Mouse (Mus musculus) gastrocnemius, postnatal 10 days (tissue): ENCODE measurements around the gene Cenpv. TPM values are rescaled to one million over a fixed set of nuclear protein-coding genes. Genes with fewer than 3 reads are reported as not detected.
A peak's percentile ranks its signal among the peaks of the same experiment; 100 is the strongest.
"Not testable (repeated sequence)": the region's sequence is repeated elsewhere in the genome, so short reads cannot be mapped to it uniquely, and the experiment has no call there.

Experiments
- DNase-seq: peaks from one replicate; pipeline ENCODE4 v3.0.0; 2021; ENCODE audit warnings: mixed read lengths
- total RNA-seq, 2 experiments: library from RNA; stranded (reverse); gene quantifications; 2 replicates each; pipeline ENCODE4 v1.2.3; 2021

Gene Cenpv
- total RNA-seq, 2 experiments from 2014 or later: 14.0 to 21.9 TPM

DNA sequence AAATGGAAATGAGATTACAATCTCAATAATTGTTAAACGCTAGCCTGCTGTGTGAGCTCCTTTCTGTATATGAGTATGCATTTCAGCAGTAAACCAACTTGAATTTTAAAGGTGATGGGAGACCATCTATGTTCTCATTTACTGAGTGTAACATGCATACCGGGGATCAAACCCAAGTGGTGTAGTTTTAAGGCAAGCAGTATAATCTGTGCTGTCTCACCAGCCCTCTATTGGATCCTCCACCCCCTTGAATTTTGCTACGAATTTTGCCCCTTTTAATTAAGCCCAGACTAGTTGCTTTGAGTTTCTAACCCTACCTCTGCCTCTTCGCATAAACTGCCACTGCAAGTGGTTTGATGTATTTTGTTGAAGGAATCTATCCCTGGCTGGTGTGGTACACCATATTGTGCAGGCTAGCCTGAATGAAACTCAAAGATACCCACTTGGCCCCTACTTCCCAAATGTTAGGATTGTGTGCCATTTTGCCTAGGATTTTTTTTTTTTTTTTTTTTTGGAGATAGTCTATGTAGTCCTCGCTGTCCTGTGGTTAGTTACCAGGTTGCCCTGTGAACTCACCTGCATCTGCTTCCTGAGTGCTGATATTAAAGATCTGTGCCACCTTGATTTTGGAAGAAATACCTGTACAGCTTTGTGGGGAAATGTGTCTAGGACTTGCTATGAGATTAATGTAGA is 15.2 kb upstream of the Cenpv start:
- DNase-seq: no peak

DNA sequence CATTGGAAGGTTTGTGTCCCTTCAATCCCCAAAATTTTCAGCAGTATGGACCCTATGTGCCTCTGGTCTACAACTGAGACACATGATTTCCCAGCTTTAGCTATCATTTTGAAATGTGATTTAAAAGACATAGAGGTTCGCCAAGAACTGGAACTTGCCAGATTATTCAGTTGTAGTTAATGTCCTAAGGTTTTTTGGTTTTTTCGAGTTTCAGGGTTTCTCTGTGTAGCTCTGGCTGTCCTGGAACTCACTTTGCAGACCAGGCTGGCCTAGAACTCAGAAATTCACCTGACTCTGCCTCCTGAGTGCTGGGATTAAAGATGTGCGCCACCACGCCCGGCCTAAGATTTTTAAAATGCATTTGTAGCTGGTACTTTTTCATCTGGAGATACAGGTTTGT is 14.6 kb upstream of the Cenpv start:
- DNase-seq: no peak

DNA sequence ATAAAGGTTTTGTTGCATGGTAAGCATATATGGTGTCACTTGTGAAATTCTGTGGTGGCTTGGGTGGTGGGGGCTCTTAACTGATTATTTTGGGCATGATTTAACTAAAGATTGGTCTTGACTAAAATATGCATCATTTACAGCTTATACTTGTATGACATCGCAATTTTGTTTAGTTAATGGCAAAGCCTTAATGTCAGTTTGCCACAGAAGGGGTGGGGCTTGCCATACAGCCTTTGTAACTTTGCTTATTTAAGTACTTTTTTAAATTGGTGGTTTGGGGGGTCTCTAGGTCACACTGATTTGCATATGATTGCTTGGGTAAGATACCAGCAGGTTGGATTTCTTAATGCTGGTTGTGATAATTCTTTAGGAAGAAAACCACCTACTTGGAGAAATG is 14.1 kb upstream of the Cenpv start:
- no peak for DNase-seq

DNA sequence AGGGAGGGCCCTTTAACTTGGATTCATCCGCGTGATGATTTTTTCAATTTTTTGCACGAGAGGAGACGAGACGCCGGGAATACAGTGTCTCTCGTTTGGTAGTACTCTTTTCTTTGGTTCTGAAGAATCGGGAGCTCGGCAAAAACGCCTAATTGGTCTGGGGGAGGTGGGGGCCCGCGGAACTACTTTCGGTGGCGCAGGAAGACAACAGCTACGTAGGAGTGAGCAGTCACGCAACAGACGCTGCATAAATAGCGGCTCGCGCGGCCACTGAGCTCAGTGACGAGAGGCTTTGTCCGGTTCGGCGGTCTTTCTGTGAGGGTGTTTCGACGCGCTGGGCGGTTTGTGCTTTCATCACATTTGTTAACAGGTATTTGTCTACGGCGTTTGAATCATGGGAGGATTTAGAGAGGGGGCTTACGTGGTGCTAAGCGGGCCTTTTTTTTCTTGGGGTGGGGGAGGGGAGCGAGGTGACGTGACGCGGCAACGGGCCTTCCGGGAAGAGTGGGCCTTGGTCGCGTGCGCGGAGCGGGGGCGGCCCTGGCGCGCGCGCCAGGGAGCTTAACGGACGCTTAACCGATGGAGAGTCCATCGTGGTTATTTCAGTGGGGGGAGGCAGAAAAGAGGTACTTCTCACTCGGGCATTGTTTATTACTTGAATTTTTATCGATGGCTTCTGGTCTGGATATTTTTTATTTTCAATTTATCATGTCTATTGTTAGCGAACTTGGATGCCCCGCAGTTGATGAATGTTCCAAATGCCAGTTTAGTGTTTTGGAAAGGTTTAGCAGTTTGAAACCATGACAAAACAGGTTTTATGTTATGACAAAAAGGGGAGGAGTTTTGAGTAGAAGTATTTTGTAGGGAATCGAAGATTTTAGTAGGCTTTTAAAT is 12.4 kb upstream of the Cenpv start:
- DNase-seq: peak; percentile 93

DNA sequence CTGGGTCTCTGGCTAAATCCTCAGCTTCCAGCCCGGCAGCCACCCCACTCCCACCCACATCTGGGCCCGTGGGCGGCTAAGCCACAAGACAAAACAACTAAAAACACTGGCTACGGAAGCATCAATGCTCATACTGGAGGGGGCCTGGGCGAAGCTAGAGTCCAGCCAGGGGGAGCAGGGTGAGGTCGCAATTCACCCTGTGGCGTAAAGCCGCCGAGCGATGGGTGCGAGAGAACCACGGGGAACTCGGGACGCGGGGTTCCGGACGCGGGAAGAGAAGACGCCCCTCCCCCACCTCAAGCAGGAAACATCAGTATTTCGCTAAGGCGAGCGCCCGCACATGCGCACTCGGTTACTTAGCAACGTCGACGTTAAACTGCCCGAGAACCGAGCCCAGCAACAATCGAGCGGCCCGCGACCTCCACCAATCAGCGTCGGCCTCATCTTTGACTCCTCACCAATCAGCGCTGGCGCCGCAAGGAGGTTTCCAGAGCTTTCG is 11.7 kb upstream of the Cenpv start, which contains the start of gene Ubb:
Gene Ubb, plus strand, starts transcription at position 445 of the 499 bp plus-strand sequence.
- peak; percentile 99 for DNase-seq

DNA sequence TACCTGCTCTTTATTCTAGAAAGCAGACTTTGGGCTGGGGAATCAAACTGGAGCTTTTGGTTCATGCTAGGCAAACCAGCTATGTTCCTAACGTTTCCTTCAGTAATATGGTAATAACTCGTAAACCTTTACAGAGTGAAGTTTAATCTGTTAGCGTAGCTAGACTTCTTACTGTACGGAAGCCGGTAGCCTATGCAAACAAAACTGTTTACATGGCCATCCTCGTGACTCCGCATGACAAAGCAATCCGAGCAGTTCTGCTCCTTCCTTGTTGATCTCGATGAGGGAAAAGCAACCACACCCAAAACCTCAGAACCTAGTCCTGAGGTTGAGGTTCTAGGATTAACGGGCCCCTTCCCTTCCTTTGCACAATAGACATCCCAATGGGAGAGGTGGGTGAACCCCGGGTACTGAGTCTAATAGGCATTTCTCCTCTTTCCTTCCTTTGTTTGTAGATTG is 11.2 kb upstream of the Cenpv start:
- DNase-seq: no peak

DNA sequence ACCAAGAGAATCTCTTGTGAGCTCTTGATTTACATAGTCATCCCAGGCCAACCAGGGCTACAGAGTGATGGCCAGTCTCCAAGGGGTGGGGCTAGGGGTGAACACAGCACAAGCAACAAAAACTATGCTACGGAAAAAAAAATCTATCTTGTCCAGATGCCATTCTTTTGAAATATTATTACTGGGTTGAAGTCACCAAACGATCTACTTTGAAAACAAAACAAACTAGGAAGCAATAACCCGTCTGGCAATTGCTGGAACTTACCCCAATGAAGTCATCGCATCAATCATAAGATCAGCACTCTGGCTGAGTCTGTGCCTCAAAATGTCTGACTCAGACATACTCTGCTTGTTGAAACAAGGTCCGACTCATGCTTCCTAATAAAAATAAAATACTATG is 10.7 kb upstream of the Cenpv start:
- DNase-seq: peak; percentile 80

DNA sequence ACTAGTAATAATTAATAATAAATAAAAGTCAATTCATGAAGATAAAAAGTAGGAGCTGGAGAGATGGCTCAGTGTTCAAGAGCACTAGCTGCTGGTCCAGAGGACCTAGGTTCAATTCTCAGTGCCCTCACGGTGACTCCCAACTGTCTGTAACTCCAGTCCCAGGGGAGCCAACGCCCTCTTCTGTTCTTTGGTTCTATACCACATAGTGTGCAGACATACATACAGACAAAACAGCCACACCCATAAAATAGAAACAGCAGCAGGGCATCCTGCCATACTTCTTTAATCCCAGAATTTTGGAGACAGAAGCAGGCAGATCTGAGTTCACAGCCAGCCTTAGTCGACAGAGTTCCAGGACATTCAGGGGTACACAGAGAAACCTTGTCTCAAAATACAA is 4.9 kb upstream of the Cenpv start:
- DNase-seq: no peak

DNA sequence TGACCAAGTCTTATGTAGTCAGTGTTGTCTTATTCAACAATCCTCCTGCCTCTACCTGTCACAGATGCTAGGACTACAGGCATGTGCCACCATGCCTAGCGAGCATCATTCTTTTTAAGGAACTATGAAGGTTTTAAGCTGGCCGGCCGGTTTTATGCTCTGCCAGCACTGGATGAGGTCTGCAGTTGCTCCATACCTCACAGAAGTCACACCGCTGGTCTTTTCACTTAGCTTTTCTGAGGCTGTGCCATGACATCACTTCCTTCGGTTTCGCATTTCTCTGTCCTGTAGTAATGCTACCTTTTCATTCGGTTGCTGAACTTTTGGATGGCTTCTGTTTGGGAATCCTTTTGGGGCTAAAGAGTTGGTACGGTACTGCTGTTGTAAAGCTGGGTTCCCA is 2.5 kb upstream of the Cenpv start:
- no peak for DNase-seq

DNA sequence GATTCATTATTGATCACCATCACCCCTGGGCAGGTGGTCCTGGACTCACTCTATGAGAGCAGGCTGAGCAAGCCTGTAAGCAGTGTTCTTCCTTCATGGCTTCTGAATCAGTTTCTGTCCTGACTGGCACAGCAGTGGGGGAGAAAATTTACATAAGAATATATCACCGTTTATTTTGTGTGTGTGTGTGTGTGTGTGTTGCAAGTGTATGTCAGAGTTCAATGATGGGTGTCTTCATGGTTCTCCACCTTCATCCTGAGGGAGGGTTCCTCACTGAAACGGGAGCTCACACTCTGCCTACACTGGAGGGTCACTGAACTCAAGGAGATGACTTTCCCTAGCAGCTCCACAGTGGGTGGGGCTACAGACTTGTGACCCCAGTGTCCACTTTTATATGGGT is 1.9 kb upstream of the Cenpv start:
- no peak for DNase-seq

DNA sequence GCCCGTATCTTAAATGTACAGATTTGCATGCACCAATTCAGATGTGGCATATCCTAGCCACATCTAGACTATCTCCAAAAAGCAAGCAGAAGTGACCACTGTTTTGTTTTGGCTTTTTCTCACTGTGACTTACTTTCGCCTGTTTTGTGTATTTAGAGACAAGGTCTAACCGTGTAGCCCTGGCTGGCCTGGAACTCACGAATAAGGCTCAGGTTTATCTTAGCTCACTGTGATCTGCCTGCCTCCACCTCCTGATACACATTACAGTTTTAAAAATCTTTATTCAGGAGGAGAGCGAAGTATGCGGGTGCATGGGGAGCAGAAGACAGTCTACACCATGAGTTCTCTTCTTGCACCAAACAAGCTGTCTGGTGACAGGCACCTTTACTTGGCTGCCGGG is 1.1 kb upstream of the Cenpv start:
- no peak for DNase-seq

DNA sequence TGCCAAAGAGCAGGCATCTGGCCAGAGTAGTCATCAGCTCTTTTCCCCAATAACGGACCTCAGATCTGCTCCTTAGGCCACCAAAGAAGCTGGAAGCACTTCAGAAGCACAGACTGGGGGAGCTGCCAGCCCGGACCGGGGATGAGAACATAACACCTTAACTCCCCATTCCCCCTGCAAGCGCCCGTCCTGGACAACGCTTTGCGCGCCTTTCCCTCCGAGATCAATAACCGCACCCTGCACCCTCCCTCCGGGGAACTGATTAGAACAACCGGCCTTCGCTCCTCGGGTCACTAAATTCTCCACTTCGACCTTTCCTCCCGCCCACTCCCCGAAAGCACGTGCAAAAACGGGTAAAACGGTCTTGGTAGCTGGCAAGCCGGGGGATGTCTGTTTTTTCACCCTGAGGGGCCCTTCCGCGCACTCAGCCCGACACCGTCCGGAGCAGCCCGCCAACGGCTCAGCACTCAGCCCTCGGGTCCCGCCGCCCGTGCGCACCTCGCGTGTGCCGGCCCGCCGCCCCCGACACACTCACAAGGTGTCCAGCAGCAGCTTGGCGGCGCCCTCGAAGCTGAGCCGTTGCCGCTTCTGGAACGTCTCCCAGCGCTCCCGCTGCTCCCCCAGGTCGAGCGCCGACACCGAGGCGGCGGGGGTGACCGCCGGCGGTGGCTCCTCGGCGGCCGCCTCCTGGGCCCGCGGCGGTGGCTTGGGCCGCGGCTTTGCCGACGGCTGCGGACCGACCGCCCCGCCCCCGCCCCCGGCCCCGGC is 556 bp downstream of the Cenpv start:
- DNase-seq: peak; percentile 72

DNA sequence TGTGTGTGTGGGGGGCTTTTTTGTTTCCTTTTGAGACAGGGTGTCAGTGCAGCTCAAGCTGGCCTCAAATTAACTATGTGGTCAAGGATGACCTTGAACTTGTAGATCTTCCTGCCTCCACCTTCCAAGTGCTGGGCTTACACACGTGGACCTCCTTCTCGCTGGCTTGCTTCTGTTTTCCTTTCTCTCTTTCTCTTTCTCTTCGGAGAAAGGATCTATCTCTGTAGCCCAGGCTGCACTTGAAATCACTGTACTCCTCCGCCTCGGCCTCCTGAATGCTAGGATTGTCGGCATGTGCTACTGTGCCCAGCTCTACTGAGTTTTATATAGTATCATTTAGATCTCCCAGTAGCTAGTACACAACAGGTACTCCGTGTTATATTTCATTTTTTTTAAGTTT is 1.5 kb downstream of the Cenpv start:
- DNase-seq: no peak

DNA sequence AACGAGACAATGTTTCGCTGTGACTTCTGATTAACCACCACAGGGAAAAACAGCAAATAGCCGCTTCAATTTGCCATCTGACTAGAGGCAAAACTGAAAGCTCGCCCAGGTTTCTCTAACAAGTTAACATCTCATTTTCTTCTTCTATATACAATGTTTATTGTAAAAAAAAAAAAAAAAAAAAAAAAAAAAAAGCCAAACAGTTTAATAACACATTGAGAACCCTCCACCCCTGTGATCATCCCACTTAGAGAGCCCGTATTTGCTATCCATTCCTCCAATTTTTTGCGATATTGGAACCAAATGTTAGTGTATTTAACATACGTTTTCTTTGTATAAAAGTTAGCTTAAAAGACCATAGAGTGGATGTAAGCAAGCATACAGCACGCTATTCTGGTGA is 2.0 kb downstream of the Cenpv start:
- no peak for DNase-seq

DNA sequence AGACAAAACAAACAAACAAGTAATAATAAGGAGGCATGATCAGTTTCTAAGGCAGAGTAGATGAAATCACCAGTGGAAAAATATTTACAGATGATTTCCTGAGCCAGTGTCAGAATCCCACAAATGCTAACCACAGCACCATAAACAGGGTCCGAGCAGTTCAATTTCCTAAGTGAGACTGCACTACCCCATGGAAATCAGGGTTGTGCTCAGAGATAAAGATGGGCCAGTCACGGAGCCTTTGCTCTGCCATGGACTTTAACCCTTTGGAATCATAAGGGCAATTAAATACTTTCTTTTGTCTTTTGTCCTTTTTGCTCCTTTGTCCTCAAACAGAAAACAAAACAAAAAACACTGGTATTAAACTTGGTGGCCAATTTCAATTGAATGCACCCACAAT is 16.8 kb downstream of the Cenpv start:
- no peak for DNase-seq

DNA sequence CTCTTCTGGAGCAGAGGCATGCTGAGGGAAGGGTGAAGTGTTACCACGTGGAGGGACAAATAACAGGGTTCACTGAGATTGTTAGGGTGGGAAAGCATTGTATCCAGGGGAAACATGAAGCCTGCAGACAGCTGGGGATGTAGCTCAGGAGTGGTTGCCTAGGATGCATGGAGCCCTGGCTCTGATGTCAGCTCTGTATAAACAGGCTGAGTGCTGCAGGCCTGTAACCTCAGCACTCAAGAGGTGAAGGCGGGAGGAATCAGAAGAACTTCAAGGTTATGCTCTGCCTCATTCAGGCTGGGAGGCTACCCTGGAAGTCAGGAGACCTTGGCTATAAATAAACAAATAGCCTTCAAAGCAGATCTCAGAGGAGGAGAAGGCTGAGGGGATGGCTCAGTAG is 20.1 kb downstream of the Cenpv start:
- DNase-seq: no peak

DNA sequence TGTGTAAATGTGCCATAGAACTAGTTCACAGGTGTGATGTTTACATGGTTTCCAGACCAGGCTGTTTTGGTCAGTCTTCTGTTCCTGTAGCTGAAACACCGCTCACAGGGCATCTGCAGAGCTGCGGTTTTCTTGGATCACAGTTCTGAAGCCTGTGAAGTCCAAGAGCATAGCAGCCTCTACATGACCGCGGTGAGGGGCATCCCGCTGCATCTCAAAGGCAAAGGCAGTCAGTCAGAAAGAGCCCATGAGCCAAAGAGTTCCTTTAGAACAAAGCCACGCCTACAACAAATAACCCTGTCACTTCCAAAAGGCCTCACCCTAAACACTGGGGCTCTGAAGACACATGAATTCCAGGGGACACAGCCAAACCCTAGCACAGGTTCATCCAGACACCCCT is 25.8 kb downstream of the Cenpv start:
- no peak for DNase-seq

DNA sequence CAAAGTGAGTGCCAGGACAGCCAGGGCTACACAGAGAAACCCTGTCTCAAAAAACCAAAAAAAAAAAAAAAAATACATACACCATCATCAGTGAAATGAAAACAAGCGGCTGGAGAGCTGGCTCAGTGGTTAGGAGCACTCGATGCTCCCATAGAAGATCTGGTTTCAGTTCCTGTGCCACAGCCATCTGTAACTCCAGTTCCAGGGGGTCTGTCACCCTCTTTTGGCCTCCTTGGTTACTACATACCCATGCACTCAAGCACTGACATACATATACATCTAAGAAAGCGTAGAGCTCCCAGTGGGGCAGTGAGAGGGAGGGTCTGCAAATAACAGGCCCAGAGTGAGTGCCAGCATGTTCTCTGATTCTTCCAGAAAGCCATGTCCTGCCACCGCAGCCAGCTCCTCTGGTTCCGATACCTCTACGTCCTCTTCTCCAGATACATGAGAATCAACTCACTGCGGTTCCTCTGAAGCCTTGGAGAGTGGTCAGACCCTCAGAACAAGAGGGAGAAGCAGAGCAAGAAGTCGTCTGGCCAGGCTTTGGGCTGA is 26.5 kb downstream of the Cenpv start:
- DNase-seq: no peak

DNA sequence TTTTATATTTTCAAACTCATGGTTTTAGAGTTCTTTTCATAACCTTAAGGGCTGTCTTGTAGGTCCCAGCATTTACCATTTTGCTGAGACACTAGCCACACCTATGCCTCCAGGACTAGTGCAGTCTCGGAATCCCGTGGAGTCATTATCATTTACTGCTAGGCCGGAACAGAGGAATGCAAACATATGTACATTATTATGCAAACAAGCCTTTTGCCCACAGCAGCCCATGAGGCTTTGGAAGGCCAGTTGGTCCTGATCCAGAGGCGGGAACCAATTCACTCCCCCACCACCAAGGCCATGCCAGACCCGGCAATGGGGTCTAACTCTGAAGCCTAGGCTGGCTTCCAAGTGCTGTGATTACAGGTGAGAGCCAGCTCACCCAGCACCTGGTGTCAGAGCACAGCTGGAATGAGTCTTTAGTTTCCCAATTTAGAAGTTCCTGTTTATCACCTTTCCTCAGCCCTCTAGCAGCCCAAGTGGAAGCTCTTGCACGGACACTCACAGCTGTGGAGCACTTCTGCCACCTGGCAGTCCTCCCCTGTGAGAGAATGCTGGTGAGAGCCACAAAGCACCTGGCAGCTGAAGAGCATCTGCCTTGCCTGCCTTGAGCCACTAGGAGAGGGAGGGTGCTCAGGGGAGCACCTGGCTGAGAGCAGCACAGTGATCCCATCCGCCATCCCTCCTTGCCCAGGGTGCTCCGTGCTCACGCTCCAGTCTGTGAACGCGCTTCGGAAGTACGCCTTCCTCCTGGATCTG is 27.4 kb downstream of the Cenpv start:
- DNase-seq: no peak

DNA sequence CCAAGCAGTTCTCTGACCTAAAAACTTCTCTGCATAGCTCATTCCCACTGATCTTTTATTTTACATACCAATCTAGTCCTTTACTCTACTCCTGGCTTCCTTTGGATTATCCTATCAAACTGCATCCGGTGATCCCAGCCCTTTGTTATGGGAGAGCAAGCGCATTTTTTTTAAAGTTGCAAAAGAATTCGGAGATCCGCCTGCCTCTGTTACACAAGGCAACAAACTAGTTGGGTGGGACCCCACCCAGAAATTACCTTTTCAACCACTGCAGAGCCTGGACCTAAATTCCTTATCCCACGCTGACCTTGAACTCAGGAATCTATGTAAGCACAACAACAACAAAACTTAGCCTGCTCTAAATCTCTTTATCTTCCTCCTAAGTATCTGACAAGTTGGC is 28.1 kb downstream of the Cenpv start:
- no peak for DNase-seq

DNA sequence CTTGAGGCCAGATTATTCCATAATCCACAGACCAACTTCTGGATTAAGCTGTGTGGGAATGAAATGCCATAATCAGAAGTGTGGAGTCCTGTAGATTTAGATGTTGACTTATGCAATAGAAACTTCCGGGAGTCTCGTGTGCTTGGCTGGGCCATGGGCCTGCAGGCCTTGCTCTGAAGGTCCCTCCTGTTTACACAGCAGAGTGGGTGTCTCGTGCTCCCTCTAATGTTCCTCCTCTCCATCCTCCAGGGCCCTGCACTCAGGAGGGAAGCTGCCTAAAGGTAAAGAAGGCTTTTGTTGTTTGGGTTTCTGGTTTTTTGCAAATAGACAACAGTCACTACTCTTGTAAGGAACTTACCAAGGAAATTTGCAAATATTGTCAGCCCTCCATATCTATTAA is 29.5 kb downstream of the Cenpv start:
- DNase-seq: no peak

DNA sequence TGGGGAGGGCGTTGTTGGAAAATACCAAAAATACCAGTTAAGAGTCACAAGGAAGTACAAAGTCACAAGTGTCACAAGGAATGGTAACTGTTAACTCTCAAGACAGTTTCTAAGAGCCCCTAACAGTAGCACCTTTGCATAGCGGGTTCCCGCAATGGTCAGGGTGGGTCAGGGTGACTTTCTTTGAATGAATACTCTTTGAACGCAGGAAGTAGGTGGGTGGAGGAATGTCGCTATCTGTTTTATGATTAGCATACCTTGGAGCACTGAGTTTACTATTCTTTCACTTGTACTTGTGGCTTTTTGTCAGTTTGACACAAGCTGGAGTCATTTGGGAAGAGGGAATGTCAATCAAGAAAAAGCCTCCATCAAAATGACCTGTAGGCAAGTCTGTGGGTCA is 30.2 kb downstream of the Cenpv start:
- DNase-seq: not testable (repeated sequence)
